Mouse (Mus musculus): ENCODE data around the gene Pdzd2. TPM values are rescaled to one million over a fixed set of nuclear protein-coding genes. Genes with fewer than 3 reads are reported as not detected.

The Pdzd2 gene
- polyA plus RNA-seq, 1 experiment, result 2.4 TPM

- TF ChIP-seq POLR2A (IDR thresholded peaks at IDR 0.05; ENCODE audit: low read depth, low read length), result no peak
- no peak for TF ChIP-seq CTCF (IDR thresholded peaks at IDR 0.05; ENCODE audit: borderline replicate concordance, insufficient read depth, low read length)
- Histone ChIP-seq H3K27ac (ENCODE audit: insufficient read depth, low read length) (no peak overlapping the region), H3K4me1 (ENCODE audit: control insufficient read depth, insufficient read depth, low read length) (0 out of 2 replicates have a peak, but pooled peaks cover 5% of the 10 kb centered on the region), H3K4me3 (ENCODE audit: insufficient read depth, low read length) (no peak overlapping the region)
Observed at GRCm38 (mm10) chr15:12636386-12636785, 103.3 kb downstream of the Pdzd2 start.

GRCm38 (mm10) chr15:12634921-12635320 is 104.8 kb downstream of the Pdzd2 start:
- no peak overlapping the region for H3K4me3 ChIP-seq (ENCODE audit: insufficient read depth, low read length)
- no peak for TF ChIP-seq POLR2A (IDR thresholded peaks at IDR 0.05; ENCODE audit: low read depth, low read length)
- no peak for TF ChIP-seq CTCF (IDR thresholded peaks at IDR 0.05; ENCODE audit: borderline replicate concordance, insufficient read depth, low read length)
- H3K27ac ChIP-seq (ENCODE audit: insufficient read depth, low read length), result no peak overlapping the region
- H3K4me1 ChIP-seq (ENCODE audit: control insufficient read depth, insufficient read depth, low read length), result 0 out of 2 replicates have a peak, but pooled peaks cover 5% of the 10 kb centered on the region

GRCm38 (mm10) chr15:12629164-12629563 is 110.6 kb downstream of the Pdzd2 start:
- Histone ChIP-seq H3K27ac (ENCODE audit: insufficient read depth, low read length) (no peak overlapping the region), H3K4me3 (ENCODE audit: insufficient read depth, low read length) (no peak overlapping the region), H3K4me1 (ENCODE audit: control insufficient read depth, insufficient read depth, low read length) (no peaks in the 10 kb centered on the region)
- TF ChIP-seq POLR2A (IDR thresholded peaks at IDR 0.05; ENCODE audit: low read depth, low read length), result no peak
- TF ChIP-seq CTCF (IDR thresholded peaks at IDR 0.05; ENCODE audit: borderline replicate concordance, insufficient read depth, low read length), result no peak

- Histone ChIP-seq H3K4me1 (ENCODE audit: control insufficient read depth, insufficient read depth, low read length) (no peaks in the 10 kb centered on the region), H3K4me3 (ENCODE audit: insufficient read depth, low read length) (no peak overlapping the region), H3K27ac (ENCODE audit: insufficient read depth, low read length) (no peak overlapping the region)
- TF ChIP-seq CTCF (IDR thresholded peaks at IDR 0.05; ENCODE audit: borderline replicate concordance, insufficient read depth, low read length) (no peak), POLR2A (IDR thresholded peaks at IDR 0.05; ENCODE audit: low read depth, low read length) (no peak)
Observed at GRCm38 (mm10) chr15:12628451-12628850, 111.3 kb downstream of the Pdzd2 start.

- TF ChIP-seq POLR2A (IDR thresholded peaks at IDR 0.05; ENCODE audit: low read depth, low read length) (no peak), CTCF (IDR thresholded peaks at IDR 0.05; ENCODE audit: borderline replicate concordance, insufficient read depth, low read length) (no peak)
- no peaks in the 10 kb centered on the region for H3K4me1 ChIP-seq (ENCODE audit: control insufficient read depth, insufficient read depth, low read length)
- H3K27ac ChIP-seq (ENCODE audit: insufficient read depth, low read length), result no peak overlapping the region
- no peak overlapping the region for H3K4me3 ChIP-seq (ENCODE audit: insufficient read depth, low read length)
Observed at GRCm38 (mm10) chr15:12626930-12627329, 112.8 kb downstream of the Pdzd2 start.

GRCm38 (mm10) chr15:12626166-12626565 is 113.6 kb downstream of the Pdzd2 start:
- Histone ChIP-seq H3K27ac (ENCODE audit: insufficient read depth, low read length) (no peak overlapping the region), H3K4me3 (ENCODE audit: insufficient read depth, low read length) (no peak overlapping the region), H3K4me1 (ENCODE audit: control insufficient read depth, insufficient read depth, low read length) (no peaks in the 10 kb centered on the region)
- TF ChIP-seq CTCF (IDR thresholded peaks at IDR 0.05; ENCODE audit: borderline replicate concordance, insufficient read depth, low read length) (no peak), POLR2A (IDR thresholded peaks at IDR 0.05; ENCODE audit: low read depth, low read length) (no peak)

GRCm38 (mm10) chr15:12625524-12625923 is 114.2 kb downstream of the Pdzd2 start:
- no peak overlapping the region for H3K27ac ChIP-seq (ENCODE audit: insufficient read depth, low read length)
- TF ChIP-seq POLR2A (IDR thresholded peaks at IDR 0.05; ENCODE audit: low read depth, low read length) (no peak), CTCF (IDR thresholded peaks at IDR 0.05; ENCODE audit: borderline replicate concordance, insufficient read depth, low read length) (no peak)
- H3K4me1 ChIP-seq (ENCODE audit: control insufficient read depth, insufficient read depth, low read length), result no peaks in the 10 kb centered on the region
- no peak overlapping the region for H3K4me3 ChIP-seq (ENCODE audit: insufficient read depth, low read length)

- no peak overlapping the region for H3K4me3 ChIP-seq (ENCODE audit: insufficient read depth, low read length)
- no peaks in the 10 kb centered on the region for H3K4me1 ChIP-seq (ENCODE audit: control insufficient read depth, insufficient read depth, low read length)
- TF ChIP-seq POLR2A (IDR thresholded peaks at IDR 0.05; ENCODE audit: low read depth, low read length), result no peak
- no peak for TF ChIP-seq CTCF (IDR thresholded peaks at IDR 0.05; ENCODE audit: borderline replicate concordance, insufficient read depth, low read length)
- no peak overlapping the region for H3K27ac ChIP-seq (ENCODE audit: insufficient read depth, low read length)
Observed at GRCm38 (mm10) chr15:12623521-12623920, 116.2 kb downstream of the Pdzd2 start.

GRCm38 (mm10) chr15:12622701-12623100 is 117.0 kb downstream of the Pdzd2 start:
- Histone ChIP-seq H3K4me3 (ENCODE audit: insufficient read depth, low read length) (no peak overlapping the region), H3K4me1 (ENCODE audit: control insufficient read depth, insufficient read depth, low read length) (no peaks in the 10 kb centered on the region), H3K27ac (ENCODE audit: insufficient read depth, low read length) (no peak overlapping the region)
- no peak for TF ChIP-seq CTCF (IDR thresholded peaks at IDR 0.05; ENCODE audit: borderline replicate concordance, insufficient read depth, low read length)
- TF ChIP-seq POLR2A (IDR thresholded peaks at IDR 0.05; ENCODE audit: low read depth, low read length), result no peak

GRCm38 (mm10) chr15:12622093-12622643 is 117.6 kb downstream of the Pdzd2 start:
- TF ChIP-seq CTCF (IDR thresholded peaks at IDR 0.05; ENCODE audit: borderline replicate concordance, insufficient read depth, low read length) (no peak), POLR2A (IDR thresholded peaks at IDR 0.05; ENCODE audit: low read depth, low read length) (no peak)
- Histone ChIP-seq H3K27ac (ENCODE audit: insufficient read depth, low read length) (no peak overlapping the region), H3K4me3 (ENCODE audit: insufficient read depth, low read length) (no peak overlapping the region)

More at GRCm38 (mm10) chr15:12622093-12622643, 117.6 kb downstream of the Pdzd2 start:
- H3K4me1 ChIP-seq (ENCODE audit: control insufficient read depth, insufficient read depth, low read length), result no peaks in the 10 kb centered on the region

Data from embryonic fibroblast, embryonic 13.5 days (primary cell).